8 mouse cellular contexts compared by ENCODE assay signal in genomic region chr2:118540691-118541117, GRCm38 (mm10). TPM values are rescaled to one million over a fixed set of nuclear protein-coding genes. Genes with fewer than 3 reads are reported as not detected.
DNase-seq lines count a peak whose midpoint lies in the region; ATAC-seq and TF ChIP-seq lines count a peak whose summit lies in the region.

No protein-coding gene starts in this region.

- H3K27ac ChIP-seq in embryonic fibroblast, embryonic 13.5 days (ENCODE audit: insufficient read depth, low read length) = peak overlapping the region; percentile 94
- peak overlapping the region; percentile 99 for H3K27ac ChIP-seq in intestine, embryonic 16.5 days (ENCODE audit: low read length)
- peak overlapping the region; percentile 98 for H3K27ac ChIP-seq in lung, embryonic 15.5 days

- peak; percentile 48; the same call in 1 of the 2 replicates for TF ChIP-seq POLR2A in embryonic fibroblast, embryonic 13.5 days (IDR thresholded peaks at IDR 0.05; ENCODE audit: low read depth, low read length)

- H3K27me3 ChIP-seq in intestine, embryonic 16.5 days (replicated peaks; ENCODE audit: control insufficient read depth, insufficient read depth, low read length) = no peaks in the 10 kb centered on the region
- no peaks in the 10 kb centered on the region for H3K27me3 ChIP-seq in lung, embryonic 15.5 days

- H3K9me3 ChIP-seq in intestine, embryonic 16.5 days (ENCODE audit: control insufficient read depth, low read length) = no peaks in the 10 kb centered on the region
- no peaks in the 10 kb centered on the region for H3K9me3 ChIP-seq in lung, embryonic 15.5 days

- H3K36me3 ChIP-seq in intestine, embryonic 16.5 days (ENCODE audit: control insufficient read depth, insufficient read depth, low read length) = 0 out of 2 replicates have a peak, but pooled peaks cover 3% of the 10 kb centered on the region
- H3K36me3 ChIP-seq in lung, embryonic 15.5 days = peaks cover 4% of the 10 kb centered on the region; the same call in 1 of the 2 replicates

- no peak for TF ChIP-seq CTCF in embryonic fibroblast, embryonic 13.5 days (IDR thresholded peaks at IDR 0.05; ENCODE audit: borderline replicate concordance, insufficient read depth, low read length)

- H3K4me3 ChIP-seq in embryonic fibroblast, embryonic 13.5 days (ENCODE audit: insufficient read depth, low read length) = no peak overlapping the region
- no peak overlapping the region for H3K4me3 ChIP-seq in intestine, embryonic 16.5 days (ENCODE audit: low read length)
- no peak overlapping the region for H3K4me3 ChIP-seq in lung, embryonic 15.5 days

- H3K4me1 ChIP-seq in embryonic fibroblast, embryonic 13.5 days (ENCODE audit: control insufficient read depth, insufficient read depth, low read length) = peaks cover 27% of the 10 kb centered on the region
- H3K4me1 ChIP-seq in intestine, embryonic 16.5 days (ENCODE audit: control insufficient read depth, insufficient read depth, low read length) = peaks cover 76% of the 10 kb centered on the region
- H3K4me1 ChIP-seq in lung, embryonic 15.5 days = peaks cover 91% of the 10 kb centered on the region

- peak; percentile 65 for ATAC-seq in intestine, embryonic 16.5 days
- ATAC-seq in lung, embryonic 15.5 days (ENCODE audit: borderline replicate concordance, extremely low read depth, low FRiP score, low TSS enrichment) = peak; percentile 53; the same call in 1 of the 2 replicates

- WGBS in intestine, embryonic 16.5 days = 8% methylated on average over 6 of the region's 6 CpGs
- WGBS in lung, embryonic 15.5 days = 2% methylated on average over 6 of the region's 6 CpGs

- peak overlapping the region; percentile 66 for H3K9ac ChIP-seq in intestine, embryonic 16.5 days (ENCODE audit: low read depth, low read length)
- H3K9ac ChIP-seq in lung, embryonic 15.5 days = 0 out of 2 replicates have a peak overlapping the region, but pooled peaks have one; percentile 4

- DNase-seq in adrenal gland, postnatal 10 days = peak; percentile 56
- DNase-seq in adrenal gland, postnatal 4 days (ENCODE audit: low spot score in 2 of 2) = no peak
- DNase-seq in MN1 (ENCODE audit: low spot score) = peak; percentile 71
- DNase-seq in testis, postnatal 10 days (ENCODE audit: low spot score) = peak; percentile 43
- DNase-seq in right cerebral cortex, postnatal 36 days (ENCODE audit: low spot score in 2 of 2) = no peak

- peak overlapping the region; percentile 39 for H3K4me2 ChIP-seq in intestine, embryonic 16.5 days (ENCODE audit: low read depth, low read length)
- H3K4me2 ChIP-seq in lung, embryonic 15.5 days = peak overlapping the region; percentile 33

RNA-seq across cellular contexts. Expression of gene Bmf, which starts 8.8 kb away (rescaled TPM):
- 10 to 100 TPM; 18.6 to 23.1 TPM for total RNA-seq in adrenal gland, postnatal 10 days (2021)
- total RNA-seq in adrenal gland, postnatal 4 days (2021) = 10 to 100 TPM; 30.9 to 35.7 TPM
- 2.7 and 10.1 TPM in 2 replicates for polyA plus RNA-seq in embryonic fibroblast, embryonic 13.5 days (2011; ENCODE audit: insufficient read length, low read depth, missing spikeins)
- 2.3 and 2.4 TPM in 2 replicates for polyA plus RNA-seq in intestine, embryonic 16.5 days (2015; fragmentation: Nextera tagmentation; extraction: Ambion mirVana)
- polyA plus RNA-seq in lung, embryonic 15.5 days (2015; fragmentation: Nextera tagmentation; extraction: Ambion mirVana) = 5.5 and 8.5 TPM in 2 replicates

RNA-seq across cellular contexts. Expression of gene Bub1b, which starts 57.3 kb away (rescaled TPM):
- 10 to 100 TPM; 21.6 to 27.2 TPM for total RNA-seq in adrenal gland, postnatal 10 days (2021)
- 10 to 100 TPM; 36.7 to 40.7 TPM for total RNA-seq in adrenal gland, postnatal 4 days (2021)
- polyA plus RNA-seq in embryonic fibroblast, embryonic 13.5 days (2011; ENCODE audit: insufficient read length, low read depth, missing spikeins) = 44.7 and 75.2 TPM in 2 replicates
- 58.4 and 63.6 TPM in 2 replicates for polyA plus RNA-seq in intestine, embryonic 16.5 days (2015; fragmentation: Nextera tagmentation; extraction: Ambion mirVana)
- 114 and 115 TPM in 2 replicates for polyA plus RNA-seq in lung, embryonic 15.5 days (2015; fragmentation: Nextera tagmentation; extraction: Ambion mirVana)

Comparison
In these comparisons a context has a peak if more than half of its experiments do, and no peak if none do; other contexts are left out.
1. DNase-seq: peak in adrenal gland, postnatal 10 days (single experiment), MN1 (single experiment) and testis, postnatal 10 days (single experiment); none in adrenal gland, postnatal 4 days (0 of 2) and right cerebral cortex, postnatal 36 days (0 of 2).
2. Peak in every context shown above with its lines, with median percentiles within 50 percentile points of each other: H3K27ac ChIP-seq.